Mouse (Mus musculus): Measurements from ENCODE around the gene Ppm1j.

The Ppm1j gene

DNA sequence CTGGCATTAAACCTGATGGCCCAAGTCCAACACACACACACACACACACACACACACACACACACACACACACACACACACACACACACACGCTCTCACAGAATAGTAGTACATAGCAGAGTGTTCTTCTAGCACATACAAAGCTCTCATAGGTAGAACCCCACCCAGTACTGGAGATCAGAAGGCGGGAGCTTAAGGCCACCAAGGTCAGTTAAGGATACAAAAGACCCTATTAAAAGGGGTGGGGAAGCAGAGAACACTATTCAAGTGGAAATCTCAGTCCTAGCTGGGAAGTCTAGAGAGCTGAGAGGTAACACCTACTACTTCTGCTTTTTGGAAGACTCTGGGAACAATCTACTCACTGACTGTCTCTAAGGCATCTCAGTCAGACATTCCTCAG is 34.5 kb downstream of the Ppm1j start:
- no peak for DNase-seq

DNA sequence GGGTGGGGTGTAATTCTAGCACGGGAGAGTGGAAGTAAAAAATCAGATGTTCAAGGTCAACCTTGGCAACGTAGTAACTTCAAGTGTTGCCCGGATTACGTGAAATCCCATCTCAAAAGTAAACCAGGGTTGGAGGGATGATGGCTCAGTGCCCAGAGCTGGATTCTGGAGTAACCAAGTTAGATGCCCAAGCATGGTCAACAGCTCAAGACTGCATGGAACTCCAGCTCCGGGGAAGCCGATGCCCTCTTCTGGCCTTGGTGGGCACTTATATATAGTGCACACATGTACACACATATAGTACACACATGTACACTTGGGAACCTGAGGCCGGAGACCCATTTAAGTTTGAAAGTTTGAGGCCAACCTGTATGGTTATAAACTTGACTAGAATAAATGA is 35.3 kb downstream of the Ppm1j start:
- DNase-seq, result no peak

DNA sequence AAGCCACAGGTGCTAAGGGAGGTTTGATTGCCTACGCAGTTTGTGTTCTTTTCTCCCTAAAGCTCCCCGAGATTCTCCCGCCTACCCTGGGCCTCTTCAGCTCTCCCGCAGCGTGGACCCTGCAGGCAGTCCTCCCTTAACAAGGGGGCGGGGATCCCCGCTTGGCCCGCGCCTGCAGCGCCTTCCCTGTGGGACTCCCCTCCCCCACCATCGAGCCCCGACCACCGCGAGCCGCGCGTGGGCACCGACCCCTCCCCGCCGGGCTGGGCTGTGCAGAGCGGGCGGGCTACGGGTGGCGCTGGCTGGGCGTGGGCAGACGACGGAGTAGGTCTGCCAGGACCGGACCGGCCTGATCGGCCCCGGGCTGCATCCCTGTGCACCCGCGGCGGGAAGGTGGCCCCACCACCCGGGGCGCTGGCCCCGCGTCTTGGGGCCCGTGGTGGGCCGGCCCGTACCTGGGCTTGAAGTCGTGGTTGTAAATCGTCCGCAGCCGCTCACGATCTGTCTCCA is 36.7 kb downstream of the Ppm1j start:
- DNase-seq, result no peak

DNA sequence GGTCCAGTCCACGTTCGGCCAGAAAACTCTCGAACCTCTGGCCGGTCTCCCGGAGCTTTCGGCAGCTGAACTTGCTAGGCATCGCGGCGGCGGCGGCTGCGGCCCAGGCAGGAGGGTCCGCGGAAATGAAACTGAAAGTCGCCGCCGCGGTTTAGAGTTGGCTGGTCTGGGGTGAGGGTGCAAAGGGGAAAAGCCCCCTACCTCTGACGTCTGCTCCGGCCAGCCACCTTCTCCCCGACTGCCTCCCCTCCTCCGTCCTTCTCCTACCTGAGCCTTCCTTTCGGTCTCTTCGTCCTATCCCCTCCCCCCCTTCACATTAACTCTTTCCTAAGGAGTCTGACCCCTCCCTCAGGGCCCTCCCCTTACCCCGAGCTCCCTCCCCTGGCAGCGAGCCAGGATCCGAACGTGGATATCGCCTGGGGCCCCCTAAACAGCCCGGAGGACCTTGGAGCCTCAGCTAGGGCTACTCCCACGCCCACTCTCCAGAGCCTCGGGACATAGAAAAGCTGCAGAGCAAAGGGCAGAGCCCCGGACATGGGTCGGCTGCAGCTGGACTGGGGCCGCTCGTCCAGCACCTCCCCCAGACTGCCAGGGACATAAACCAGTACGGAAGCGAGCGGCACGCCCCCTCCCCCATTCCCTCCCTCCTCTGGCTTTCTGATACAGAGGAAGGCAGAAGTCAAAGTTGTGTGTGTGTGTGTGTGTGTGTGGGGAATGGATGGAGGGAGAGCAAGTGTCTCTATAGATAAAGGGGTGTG is 37.3 kb downstream of the Ppm1j start, which contains the start of gene Mov10:
Gene Mov10, minus strand, starts transcription at position 573 of the 758 bp plus-strand sequence.
- DNase-seq, result peak; percentile 14

DNA sequence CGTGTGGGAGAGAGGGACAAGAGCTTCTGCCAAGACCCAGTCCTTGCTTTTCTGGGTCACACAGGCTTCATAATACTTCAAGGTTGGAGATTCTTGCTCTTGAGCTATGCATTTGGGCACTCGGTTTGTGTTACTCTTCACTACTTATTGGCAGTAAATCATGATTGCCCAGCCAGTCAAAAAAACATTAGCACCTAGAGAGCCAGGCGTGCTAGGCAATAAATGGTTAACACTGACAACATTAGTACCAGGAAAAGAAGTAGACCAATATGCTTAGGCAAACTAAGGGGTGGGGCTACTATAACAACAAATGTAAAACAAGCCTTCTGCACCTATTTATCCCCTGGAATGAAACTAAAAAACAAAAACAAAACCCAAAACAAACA is 37.9 kb downstream of the Ppm1j start:
- peak; percentile 5 for DNase-seq

DNA sequence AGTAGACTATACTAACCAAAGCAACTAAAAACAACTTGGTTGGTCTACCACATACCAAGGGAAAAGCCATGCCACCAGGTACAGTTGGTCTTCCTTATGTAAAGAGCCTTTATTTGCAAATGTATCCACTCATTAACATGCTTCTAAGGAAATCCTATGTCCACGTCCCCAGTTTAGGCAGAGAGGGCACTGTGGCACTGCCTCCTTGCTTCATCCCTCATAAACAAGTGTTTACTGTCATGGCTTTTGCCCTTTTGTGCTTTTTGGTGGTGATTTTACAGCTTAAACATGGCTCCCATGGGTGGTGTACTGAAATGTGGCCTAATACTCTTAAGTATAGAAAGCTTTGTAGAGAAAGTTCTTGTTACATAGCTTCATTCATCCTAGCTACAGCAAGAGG is 39.6 kb downstream of the Ppm1j start:
- no peak for DNase-seq

DNA sequence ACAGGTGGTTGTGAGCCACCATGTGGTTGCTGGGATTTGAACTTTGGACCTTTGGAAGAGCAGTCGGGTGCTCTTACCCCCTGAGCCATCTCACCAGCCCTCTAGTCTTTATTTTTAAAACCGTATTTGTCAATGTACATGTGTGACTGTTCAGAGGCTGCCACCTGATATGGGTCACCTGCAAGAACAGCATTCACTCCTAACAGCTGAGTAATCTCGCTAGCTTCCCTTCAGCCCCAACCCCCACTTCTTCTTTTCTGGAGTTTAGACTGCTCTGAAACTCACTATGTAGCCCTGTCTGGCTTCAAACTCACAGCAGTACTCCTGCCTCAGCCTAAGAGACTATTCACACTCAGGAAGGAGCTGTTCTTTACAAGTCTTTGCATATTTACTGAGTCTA is 41.6 kb downstream of the Ppm1j start:
- DNase-seq, result no peak
